Mouse (Mus musculus) thymus, postnatal 10 days (tissue): ENCODE results near the gene Atp11a.

Experiments
- DNase-seq, 2 experiments: peaks; one replicate each; pipeline ENCODE4 v3.0.0; 2021; ENCODE audit warnings: low spot score in 2 of 2

Atp11a gene

DNA sequence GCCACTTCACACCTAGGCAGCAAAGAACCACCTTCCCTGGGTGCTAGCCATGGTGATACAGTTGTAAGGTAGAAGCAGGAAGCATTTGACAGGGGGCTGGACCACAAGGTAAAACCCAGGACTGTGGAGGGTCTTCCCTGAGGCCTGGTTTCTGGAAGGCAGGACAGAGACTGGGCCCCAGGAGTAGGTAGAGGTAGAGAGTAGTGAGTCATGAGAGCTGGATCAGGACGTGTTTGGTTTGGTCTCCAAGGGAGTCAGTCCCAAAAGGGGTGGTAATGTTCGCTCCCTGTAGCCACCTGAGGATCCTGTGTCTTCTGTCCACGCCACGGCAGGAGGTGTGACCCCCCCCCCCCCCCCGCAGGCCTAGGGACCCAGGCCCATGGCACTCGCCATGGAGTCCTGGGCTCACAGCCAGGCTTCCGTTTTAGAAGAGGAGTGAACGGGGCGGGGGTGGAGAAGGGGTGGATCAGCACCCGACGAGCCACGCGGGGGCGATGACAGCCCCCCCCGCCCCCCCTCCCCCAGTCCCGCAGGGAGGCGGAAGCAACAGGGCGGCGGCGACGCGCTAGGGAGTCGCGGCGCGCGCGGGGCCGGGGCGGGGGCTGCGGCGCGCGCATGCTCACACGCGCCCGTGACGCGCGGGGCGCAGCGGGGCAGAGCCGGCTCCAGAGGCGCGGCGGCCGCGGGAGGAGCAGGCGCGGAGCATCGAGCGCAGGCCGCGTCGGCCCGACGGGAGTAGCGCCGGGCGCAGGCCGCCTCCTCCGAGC is at the start of gene Atp11a:
Atp11a (plus strand) TSS at position 624 of the 767 bp plus-strand sequence.
- peak; percentile 45 to 67 for DNase-seq

DNA sequence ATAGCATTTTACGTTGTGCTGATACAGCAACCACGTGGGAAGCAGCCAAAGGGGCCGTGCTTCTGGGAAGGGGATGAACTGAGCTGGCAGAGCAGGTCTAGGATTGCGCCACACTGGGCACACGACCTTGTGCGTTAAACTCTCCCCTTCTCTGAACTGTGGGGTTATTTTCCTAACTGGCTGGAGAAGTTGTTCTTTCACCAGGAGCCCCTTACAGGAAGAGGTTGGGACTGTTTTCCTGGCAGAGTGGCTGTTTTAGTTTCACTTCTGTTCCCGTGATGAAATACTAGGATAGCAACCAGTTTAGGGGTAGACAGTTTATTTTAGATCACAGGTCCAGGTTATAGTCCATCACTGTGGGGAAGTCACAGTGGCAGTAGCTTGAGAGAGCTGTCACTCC is 45.2 kb upstream of the Atp11a start:
- no peak for DNase-seq

DNA sequence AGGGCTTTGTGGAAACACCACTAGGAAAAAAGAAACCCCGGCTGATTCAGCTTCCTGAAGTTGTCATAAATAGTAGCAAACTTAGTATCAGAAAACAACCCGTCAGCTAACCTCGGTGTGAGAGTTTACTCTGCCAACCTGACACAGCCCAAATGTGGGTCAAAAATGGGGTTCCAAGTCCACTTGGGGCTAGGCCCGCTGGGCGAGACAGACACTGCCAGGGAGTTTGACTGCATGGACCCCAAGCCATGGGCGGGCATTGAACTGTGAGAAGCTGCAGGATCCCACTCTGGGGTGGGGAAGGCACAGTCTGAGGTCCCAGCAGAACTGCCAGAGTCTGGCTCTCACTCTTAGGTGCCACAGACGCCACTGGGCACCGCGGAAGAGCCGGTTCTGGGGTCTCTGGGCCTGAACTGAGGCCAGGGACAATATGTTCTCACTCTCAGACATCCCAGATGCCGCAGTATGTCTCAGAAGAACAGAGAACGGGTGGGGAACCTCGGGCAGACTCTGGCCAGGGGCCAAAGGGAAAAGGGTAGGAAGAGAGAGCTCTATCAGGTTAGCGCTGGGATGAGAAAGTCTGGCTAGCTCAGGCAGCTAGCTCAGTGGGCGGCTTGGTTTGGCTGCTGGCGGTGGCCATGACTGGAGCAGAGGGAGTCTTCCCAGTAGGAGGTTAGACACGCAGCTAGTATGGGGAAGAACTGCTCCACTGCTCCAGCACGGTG is 40.8 kb upstream of the Atp11a start:
- no peak for DNase-seq

DNA sequence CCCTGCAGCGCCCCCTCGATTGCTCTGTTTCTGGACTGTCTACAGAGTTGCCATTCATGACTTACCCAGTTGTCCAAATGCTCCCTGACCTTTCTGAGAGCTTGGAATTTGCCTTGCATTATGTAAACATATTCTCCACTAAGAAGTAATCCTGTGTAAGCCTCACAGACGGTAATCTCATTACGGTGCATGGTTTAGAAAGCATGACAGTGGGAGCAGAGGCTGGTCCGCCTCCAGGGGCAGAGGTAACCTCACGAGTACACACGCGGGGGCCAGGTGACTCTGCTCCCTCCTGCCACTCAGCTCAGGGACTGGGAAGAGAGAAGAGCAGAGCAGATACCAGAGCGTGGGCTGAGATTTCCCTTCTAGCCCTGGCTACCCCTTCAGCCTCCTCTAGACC is 37.7 kb upstream of the Atp11a start:
- no peak for DNase-seq

DNA sequence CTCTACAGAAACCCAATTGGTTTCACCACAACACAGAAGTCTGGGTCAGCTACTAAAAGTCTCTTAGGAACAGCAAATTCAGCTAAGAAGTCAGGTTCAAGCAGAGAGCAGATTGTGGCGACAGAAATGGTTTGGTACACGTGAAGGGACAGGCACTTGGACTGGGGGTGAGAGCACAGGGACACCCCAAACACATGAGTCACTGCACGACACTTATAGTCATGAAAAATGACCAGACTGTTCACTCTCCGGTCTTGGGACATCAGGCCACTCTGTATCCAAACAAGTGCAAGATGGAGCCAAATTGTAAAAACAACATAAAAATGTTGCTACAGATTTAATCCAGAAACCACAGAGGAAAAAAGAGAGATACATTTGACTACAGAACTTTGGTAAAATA is 28.2 kb upstream of the Atp11a start:
- DNase-seq = no peak

DNA sequence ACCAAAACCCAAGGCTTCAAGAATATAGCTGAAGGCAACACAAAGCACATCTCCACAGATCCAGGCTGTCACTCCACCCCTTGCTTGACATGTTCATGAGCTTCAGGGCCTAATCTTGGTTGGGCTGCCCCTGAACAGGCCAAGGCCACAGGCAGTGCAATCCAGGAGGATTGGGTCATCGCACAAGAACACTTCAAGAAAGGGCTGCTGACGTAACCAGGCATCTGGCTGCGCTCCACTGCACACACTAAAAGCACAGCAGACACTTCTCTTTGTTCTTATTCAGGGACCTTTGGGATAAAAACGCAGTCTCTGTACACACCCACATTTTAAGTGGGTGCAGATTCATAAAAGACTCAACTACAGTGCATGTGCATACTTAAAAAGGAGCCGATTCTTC is 26.0 kb upstream of the Atp11a start:
- DNase-seq = no peak

DNA sequence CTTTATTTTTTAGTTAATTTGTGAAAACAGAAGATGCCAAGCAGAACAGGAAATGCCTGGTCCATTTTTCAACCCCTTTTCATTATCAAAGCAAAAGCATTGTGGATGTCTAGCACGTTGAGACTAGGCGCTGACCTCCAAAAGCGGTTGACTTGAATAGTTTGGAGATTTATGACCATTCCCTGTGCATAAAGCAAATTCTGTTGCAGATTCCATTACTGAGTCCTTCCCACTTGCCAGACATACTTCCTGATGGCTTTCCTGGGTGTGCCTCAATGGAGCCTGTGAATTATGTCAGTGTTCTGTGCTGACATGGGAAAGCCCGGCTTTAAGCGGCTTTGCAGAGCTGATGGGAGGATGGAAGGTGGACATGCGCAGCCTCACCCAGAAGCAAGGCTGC is 24.4 kb upstream of the Atp11a start:
- DNase-seq = no peak

DNA sequence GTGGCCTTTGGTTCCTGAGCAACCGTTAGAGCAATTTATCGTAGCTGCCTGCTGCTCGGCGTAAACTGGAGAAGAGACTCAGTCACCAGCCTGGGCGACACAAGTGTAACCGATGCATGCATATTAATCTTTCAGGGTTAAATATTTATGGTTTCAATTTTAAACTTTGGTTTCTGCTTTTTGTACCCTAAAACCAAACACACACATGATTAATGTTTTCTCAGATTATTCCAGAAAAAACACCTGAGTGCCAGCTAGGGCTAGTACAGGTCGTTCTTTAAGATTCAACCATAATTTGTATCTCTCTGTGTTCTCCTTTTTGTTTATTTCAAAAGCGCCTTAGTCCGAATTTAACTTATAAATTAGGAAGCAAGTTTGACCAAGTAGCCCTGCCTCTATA is 17.7 kb upstream of the Atp11a start:
- DNase-seq = no peak

DNA sequence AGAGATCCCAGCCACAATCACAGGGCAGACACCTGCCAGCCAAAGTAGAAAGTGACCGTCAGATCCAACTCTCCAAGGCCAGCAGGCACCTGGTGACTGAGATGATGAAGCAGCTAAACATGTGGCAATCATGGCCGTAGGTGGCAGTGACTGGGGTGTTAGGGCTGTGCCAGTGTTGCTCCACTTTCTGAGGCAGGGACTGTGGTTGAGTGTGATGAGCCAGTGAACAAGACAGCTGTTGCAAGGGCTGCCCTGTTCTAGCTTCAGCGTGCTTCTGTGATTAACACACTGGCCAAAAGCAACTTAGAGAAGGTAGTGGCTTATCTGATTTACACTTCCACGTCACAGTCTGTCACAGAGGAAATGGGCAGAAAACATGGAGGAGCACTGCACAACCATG is 13.4 kb upstream of the Atp11a start:
- no peak for DNase-seq

DNA sequence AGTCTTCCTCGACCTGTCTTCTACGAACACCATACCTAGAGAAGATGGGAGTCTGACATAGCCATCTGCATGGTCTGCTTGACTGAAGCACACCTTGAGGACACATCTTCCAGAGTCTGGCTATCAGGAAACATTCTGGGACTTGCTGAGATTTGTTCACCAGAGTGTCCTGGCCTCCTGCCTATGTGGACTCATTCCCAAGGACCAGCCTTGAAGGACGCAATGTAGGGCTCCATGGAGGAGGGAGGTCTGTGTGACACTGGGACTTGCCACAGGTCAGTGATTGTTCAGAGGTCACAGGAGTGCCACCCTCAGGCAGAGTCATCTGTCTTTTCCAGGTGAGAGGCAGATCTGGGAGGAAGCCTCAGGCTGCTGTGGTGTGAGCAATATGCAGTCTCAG is 8.6 kb upstream of the Atp11a start:
- DNase-seq = no peak

DNA sequence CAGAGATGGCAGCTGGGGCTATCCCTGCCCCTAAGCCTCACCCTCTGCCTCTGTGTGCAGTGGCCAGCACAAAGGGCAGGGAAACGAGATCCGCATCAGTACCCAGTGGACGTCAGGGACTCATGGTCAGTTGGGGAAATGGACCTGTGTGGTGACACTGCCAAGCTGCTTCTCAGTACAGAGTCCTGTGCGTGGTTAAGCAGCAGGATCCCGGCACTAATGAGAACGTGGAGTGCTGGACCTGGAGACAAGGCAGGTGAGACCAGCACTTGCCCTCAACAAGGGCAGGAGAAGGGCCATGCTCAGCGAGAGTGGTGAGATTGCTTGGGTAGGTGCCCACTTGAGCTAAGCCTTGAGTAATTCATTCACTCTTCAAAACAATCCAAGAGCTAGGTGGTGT is 7.7 kb upstream of the Atp11a start:
- no peak for DNase-seq

DNA sequence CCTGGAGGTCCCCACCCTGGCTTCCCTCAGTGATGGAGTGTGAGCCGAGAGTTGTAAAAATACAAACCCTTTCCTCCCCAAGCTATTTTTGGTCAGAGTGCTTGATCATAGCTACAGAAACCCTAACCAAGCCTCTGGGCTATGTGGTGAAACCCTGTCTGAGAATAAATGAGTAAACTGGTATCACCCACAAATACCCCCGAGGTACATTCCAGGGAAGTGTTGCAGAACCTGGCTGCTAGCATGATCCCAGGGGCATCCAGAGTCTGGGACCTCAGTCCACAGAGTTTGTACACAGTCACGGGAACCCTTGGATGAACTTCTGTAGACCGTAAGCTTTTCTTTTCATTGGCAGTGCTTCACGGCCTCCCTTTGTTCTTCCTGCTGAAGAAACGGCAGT is 3.8 kb upstream of the Atp11a start:
- no peak for DNase-seq

DNA sequence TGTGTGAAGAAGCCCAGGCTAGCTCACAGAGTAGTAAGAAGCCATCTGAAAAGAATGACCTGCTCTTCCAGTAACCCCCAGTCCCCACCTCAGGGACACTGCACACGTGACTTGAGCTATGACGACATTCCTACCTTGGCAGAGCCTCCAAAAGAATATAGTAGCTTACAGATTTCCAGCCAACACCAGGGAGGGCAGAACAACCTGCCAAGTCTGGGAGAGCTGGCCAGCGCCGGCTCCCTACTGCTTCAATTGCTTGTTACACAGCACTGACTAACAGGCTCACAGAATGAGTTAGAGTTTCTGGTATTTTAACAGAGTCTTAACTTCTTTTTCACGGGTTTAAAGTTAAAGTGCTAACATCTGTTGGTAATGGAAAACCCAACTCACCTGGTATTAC is 2.7 kb upstream of the Atp11a start:
- DNase-seq = no peak

DNA sequence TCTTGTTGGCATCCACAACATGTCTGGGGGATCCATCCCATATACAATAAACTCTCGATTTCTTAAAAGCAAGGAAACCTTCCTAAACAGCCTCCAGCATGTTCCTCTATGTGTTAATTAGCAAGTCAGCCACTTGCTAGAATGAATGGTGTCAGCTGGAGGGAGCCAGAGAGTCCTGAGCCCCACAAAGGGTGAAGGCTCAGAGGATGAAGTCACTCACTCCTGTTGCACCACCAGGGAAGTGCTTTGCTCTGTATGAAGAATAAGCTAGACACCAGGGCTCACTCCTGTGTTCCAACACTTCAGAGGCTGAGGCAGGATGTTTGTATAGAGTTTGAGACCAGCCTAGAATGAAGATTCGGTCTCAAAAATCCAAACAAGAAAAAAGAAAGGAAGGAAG is 1.5 kb upstream of the Atp11a start:
- peak in 1 of 2 experiments; percentile 4 for DNase-seq

DNA sequence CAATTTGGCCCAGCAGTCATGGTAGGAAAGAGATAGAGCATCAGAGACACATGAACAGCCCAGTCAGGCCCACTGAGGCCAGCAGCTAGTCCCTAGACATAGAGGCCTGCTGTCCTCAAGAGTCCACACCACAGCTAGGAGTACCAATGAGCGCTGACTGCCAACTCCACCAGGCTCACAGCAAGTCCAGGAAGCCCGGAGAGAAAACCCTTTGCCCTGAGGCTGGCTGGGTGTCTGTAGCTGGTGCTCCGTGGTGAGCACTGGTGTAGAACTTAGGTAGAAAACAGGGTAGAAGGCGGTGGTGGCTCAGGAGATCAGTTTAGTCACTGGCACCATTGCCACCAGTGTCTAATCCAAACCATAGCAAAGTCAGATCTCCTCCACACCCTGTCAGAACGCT is 988 bp upstream of the Atp11a start:
- no peak for DNase-seq

DNA sequence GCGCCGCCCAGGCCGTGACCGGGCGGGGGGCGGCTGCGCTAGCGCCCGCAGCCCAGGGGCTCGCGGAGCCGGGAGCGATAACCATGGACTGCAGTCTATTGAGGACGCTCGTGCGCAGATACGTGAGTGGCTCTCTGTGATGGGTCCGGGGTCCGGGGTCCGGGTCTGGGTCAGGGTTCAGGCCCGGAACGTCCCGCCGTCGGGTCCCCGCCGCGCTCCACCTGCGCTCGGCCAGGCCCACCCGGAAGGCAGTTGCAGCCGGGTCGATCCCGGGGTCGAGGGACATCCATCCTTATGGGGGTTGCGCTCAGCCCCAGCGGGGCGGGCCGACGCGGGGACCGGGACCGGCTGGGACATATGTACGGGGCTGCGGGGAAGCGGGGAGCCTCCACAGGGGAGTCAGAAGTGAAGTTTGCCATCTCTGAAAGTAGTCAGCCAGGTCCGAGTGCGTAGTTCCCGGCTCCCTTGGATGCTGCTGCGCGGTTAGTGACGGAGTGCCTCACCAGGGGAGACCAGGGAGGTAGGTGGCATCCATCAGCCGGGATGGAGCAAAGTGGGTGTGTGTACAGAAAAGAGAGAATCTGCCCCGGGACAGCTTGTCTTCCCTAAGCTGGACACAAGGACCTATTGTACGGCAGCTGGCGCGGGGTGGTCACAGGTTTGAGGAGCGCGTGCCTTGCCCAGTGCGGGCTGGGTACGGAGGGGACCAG is 572 bp downstream of the Atp11a start:
- DNase-seq = peak; percentile 5 to 20

DNA sequence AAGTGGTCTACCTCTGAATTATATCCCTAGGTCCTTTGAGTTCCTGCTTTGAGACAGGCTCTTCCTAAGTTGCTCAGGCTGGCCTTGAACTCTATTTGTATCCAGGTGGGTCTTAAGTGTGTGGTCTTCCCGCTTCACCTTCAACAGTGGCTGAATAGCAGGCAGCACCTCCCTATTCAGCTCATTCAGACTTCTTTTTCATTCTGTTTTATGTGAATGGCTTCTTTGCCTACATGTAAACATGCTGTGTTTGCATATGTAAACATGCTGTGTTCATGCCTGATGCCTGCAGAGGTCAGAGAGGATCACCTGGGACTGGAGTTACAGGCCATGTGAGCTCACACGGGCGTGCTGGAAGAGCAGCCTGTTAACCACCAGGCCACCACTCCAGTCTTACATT is 3.1 kb downstream of the Atp11a start:
- DNase-seq = no peak

DNA sequence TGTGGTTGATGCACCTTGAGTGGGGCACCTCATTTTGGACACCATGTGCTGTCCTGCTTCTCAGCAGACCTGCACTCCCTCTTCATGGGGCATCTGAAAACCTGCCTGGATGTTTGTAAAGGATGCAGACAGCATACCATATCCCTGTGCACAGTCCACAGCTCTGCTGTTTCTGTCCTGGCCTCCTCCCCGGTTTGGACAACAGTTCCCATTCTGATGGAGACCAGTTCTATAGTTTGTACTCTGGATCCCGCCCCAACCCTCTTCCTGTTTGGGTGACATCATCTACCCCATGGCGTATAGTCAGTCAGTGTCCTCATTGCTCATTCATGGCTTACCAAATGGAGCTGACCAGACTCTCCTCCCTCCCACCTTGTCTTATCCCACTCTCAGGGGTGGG is 5.1 kb downstream of the Atp11a start:
- no peak for DNase-seq

DNA sequence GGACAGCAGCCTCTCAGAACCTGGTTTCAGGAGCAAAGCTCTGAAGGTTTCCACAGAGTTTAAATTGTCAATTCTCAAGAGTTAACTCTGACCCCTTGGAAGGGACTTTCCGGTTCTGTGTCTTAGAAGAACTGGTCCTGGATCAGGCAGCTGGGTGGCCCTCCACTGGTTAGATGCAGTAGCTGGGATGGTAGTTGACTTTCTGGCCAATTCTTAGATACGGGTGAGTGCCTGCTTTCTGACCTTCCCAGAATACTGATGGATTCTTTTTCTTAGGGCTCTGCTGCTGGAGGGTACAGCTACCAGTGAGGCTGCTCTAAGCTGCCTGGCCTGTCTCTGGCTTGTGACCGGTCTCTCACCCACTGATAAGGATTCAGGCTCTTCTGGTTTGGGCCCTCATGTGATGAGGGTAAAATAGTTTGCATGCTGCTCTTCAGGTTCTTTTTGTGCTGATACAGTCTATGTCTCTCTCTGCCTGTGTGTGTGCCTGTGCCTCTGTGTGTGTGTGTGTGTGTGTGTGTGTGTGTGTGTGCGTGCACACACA is 6.8 kb downstream of the Atp11a start:
- no peak for DNase-seq

DNA sequence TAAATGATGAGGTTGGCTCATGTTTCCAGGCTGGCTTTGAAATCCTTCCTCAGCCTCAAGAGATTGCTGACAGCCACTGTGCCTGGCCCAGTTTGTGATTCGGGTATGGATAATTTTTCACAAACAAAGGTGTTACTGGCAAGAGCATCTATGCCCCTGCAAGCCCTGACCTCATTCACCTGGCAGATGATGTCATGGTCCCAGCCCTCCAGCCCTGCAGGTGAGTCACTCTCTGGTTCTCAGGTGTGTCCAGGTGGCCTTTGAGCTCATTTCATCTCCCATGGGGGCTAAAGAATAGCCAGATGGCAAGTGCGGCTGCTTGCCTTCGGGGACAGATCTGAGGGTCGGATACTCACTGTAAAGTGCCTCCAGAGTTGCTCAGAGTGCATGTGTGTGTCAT is 8.2 kb downstream of the Atp11a start:
- DNase-seq = no peak

DNA sequence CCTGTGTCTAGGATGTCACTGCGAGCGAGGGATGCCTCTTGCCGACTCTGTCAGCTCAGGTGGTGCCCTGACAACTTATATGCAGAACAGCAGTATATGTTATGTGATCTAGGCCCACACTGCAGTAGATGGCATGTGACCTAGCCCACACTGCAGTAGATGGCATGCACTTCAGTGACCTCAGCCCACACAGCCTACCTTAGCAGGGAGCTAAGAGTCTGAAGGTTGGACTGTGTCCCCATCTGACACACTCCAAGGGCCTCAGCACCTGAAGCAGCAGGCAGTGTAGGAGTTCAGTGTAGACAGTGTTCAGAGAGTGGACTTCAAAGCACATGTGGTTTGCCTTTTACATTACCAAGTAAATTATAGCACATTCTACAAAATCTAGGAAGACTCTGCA is 10.4 kb downstream of the Atp11a start:
- no peak for DNase-seq

DNA sequence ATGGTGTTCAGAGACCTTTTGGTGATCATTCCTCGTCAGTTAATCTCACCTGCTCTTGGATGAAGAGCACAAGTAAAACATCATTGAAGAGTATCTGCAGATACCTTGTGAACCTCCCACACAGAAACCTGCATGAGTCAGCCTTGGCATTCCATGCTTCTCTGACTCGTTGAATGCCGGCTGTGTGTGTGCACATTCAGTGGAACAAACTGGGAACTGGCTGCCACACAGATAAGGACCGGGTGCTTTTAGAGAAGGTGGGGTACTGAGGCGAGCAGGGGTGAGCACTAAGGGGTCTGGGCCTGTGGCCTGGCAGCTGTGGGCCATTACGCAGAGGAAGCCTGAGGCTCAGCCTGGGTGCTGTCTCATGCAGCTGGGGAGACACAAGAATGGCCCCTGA is 11.9 kb downstream of the Atp11a start:
- no peak for DNase-seq

DNA sequence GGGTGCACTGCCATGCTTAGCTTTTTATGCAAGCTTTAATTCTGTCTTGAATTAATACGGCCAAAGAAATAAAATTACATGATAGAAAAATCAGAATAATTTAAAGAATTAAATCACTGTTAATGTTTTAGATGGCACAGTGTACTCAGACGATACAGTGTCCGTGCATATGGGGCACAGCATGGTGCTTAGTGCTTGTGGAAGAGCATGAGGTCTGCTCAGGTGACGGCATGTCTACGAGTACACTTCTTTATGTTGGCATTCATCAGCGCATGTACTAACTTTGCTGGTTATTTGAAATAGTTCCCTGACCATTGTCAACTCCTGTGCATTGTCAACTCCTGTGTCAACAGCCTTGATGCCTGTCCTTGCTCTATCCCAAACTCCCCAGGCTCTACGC is 12.5 kb downstream of the Atp11a start:
- DNase-seq = no peak
